Mouse (Mus musculus) heart, embryonic 13.5 days (tissue): Measurements from ENCODE around the gene Lmbrd2. TPM values are rescaled to one million over a fixed set of nuclear protein-coding genes. Genes with fewer than 3 reads are reported as not detected.

ENCODE experiments used
- ATAC-seq: fragments of 200-750 bp; cut with Nextera tagmentation; 2 replicates; pipeline ENCODE4 v1.8.0; 2017; ENCODE audit warnings: moderate TSS enrichment; ENCODE audit not compliant: insufficient number of reproducible peaks, low FRiP score, low TSS enrichment; ENCODE audit errors: extremely low read depth
- H3K27ac ChIP-seq: fragments of 300-500 bp; sonication (generic); replicated peaks from 2 replicates; pipeline ENCODE4 v1.5.1; 2015; ENCODE audit warnings: moderate library complexity, mild to moderate bottlenecking, inconsistent platforms
- H3K27me3 ChIP-seq: fragments of 300-500 bp; sonication (generic); replicated peaks from 2 replicates; pipeline ENCODE4 v1.6.1; 2015; ENCODE audit warnings: mild to moderate bottlenecking, inconsistent platforms
- H3K36me3 ChIP-seq: fragments of 300-500 bp; sonication (generic); 2 replicates; pipeline ENCODE4 v1.6.1; 2015; ENCODE audit warnings: mild to moderate bottlenecking, inconsistent platforms
- H3K4me1 ChIP-seq: fragments of 300-500 bp; sonication (generic); 2 replicates; pipeline ENCODE4 v1.6.1; 2015; ENCODE audit warnings: inconsistent platforms
- H3K4me2 ChIP-seq: fragments of 300-500 bp; sonication (generic); 2 replicates; pipeline ENCODE4 v1.6.1; 2015; ENCODE audit warnings: inconsistent platforms, mild to moderate bottlenecking, moderate library complexity
- H3K4me3 ChIP-seq: fragments of 300-500 bp; sonication (generic); 2 replicates; pipeline ENCODE4 v1.5.1; 2015; ENCODE audit warnings: moderate library complexity, mild to moderate bottlenecking, inconsistent platforms
- H3K9ac ChIP-seq: fragments of 300-500 bp; sonication (generic); 2 replicates; pipeline ENCODE4 v1.6.1; 2015; ENCODE audit warnings: inconsistent platforms, mild to moderate bottlenecking, moderate library complexity
- H3K9me3 ChIP-seq: fragments of 300-500 bp; sonication (generic); 2 replicates; pipeline ENCODE4 v1.6.1; 2016; ENCODE audit warnings: inconsistent platforms
- WGBS: fragments of 180-500 bp; shearing (Covaris S2); methylation state at CpG from one replicate; pipeline ENCODE4 v1.1.7; 2015; ENCODE audit warnings: mixed read lengths; 5-methylcytosine and 5-hydroxymethylcytosine counted together
- polyA plus RNA-seq: library from polyadenylated mRNA; unstranded; fragments of >200 nt; fragmentation: Nextera tagmentation; extraction: Ambion mirVana; gene quantifications from 2 replicates; pipeline ENCODE4 v1.2.1, GENCODE M21; 2015

Lmbrd2 gene
- polyA plus RNA-seq, 1 experiment from 2014 or later = 1.4 TPM

DNA sequence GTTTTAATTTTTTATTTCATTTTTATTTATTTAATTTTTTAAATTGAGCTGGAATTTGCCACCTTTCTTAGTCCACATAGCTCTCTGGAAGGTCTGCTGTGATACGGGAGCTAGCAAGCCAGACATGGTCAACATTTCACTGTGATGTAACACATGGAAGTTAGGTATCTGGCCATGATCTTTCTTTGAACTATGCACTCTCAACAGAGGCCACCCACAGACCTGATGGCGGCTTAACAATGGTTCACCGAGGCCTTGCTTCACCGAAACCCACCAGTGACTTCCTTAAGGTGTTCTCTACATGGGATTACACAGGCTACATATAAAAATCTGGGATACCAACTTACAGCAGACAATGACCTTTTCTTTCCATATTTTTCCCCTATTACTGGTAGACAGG, 26.2 kb upstream of the Lmbrd2 start:
- WGBS = 84% methylated on average over 4 of the region's 4 CpGs
- ATAC-seq = no peak
- no peak overlapping the region for H3K9ac ChIP-seq
- H3K36me3 ChIP-seq = peaks cover 87% of the 10 kb centered on the region
- H3K27me3 ChIP-seq = no peaks in the 10 kb centered on the region
- peaks cover 7% of the 10 kb centered on the region for H3K4me1 ChIP-seq
- no peaks in the 10 kb centered on the region for H3K9me3 ChIP-seq
- no peak overlapping the region for H3K4me2 ChIP-seq
- H3K4me3 ChIP-seq = no peak overlapping the region
- H3K27ac ChIP-seq = no peak overlapping the region

DNA sequence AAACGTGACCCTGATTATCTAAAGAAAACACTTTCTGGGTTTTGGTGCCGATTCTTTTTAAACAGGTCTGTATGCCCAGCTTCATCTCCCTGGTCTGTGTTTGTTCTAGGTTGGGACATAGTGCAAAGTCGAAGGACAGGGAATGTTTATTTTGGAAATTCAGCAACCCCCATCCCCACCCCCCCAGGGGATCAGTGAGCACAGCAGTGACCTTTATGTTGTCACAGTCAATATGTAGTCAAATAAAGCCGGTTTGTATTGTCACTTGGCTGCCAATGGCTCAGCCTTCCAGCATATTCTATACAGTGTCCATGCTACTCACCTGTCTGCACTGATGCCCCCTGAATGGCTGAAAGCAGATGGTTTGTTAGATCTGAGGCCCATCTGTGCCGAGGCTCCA, 25.8 kb upstream of the Lmbrd2 start:
- peaks cover 92% of the 10 kb centered on the region for H3K36me3 ChIP-seq
- H3K4me2 ChIP-seq = no peak overlapping the region
- no peaks in the 10 kb centered on the region for H3K9me3 ChIP-seq
- no peak overlapping the region for H3K9ac ChIP-seq
- H3K4me3 ChIP-seq = no peak overlapping the region
- H3K4me1 ChIP-seq = peaks cover 7% of the 10 kb centered on the region
- H3K27me3 ChIP-seq = no peaks in the 10 kb centered on the region
- WGBS = 61% methylated on average over 5 of the region's 5 CpGs
- ATAC-seq = no peak
- no peak overlapping the region for H3K27ac ChIP-seq

DNA sequence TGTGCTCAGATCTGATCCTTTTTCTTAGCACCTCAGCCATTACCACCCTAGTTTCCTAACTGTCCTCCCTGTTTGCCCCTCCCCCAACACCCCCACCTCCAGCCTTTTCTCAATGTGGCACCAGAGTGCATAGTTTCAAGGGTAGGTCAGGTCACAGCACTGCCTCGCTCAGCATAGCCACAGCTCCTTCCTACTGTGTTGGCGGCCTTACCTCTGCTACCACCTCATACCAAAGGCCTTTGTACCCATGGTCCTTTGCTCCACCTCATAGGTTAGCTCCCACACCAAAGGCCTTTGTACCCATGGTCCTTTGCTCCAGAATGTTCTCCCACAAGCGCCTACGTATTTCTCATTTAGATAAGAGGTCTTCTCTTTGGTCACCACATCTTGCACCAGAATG, 21.5 kb upstream of the Lmbrd2 start:
- 85% methylated on average over 4 of the region's 4 CpGs for WGBS
- no peak overlapping the region for H3K9ac ChIP-seq
- ATAC-seq = no peak
- no peak overlapping the region for H3K27ac ChIP-seq
- H3K4me2 ChIP-seq = no peak overlapping the region
- H3K27me3 ChIP-seq = no peaks in the 10 kb centered on the region
- H3K9me3 ChIP-seq = no peaks in the 10 kb centered on the region
- peaks cover 99% of the 10 kb centered on the region for H3K36me3 ChIP-seq
- H3K4me3 ChIP-seq = no peak overlapping the region
- H3K4me1 ChIP-seq = no peaks in the 10 kb centered on the region; the same call in 1 of the 2 replicates

DNA sequence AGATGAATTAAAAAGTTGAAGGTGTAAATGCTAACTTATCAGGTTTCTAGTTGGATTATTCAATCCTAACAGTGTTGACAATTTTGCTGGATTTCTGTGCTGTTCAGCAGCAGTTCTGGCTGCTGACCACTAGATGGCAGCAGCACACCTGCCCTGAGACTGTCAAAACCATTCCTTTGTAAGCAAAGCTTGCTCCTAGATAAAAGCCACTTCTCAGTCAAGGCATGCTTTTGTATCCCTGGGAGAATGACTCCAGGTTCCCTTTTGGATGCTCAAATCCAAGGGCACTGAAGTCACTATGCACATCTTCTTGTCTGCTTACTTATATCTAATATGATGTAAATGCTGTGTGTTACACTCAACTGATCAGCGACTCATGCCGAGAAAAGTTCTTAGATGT, 20.3 kb upstream of the Lmbrd2 start:
- Histone ChIP-seq H3K9ac (no peak overlapping the region), H3K27ac (no peak overlapping the region), H3K9me3 (no peaks in the 10 kb centered on the region), H3K36me3 (peaks cover 99% of the 10 kb centered on the region), H3K27me3 (no peaks in the 10 kb centered on the region), H3K4me1 (no peaks in the 10 kb centered on the region), H3K4me2 (no peak overlapping the region), H3K4me3 (no peak overlapping the region)
- ATAC-seq = no peak
- 91% methylated on average over 2 of the region's 2 CpGs for WGBS

DNA sequence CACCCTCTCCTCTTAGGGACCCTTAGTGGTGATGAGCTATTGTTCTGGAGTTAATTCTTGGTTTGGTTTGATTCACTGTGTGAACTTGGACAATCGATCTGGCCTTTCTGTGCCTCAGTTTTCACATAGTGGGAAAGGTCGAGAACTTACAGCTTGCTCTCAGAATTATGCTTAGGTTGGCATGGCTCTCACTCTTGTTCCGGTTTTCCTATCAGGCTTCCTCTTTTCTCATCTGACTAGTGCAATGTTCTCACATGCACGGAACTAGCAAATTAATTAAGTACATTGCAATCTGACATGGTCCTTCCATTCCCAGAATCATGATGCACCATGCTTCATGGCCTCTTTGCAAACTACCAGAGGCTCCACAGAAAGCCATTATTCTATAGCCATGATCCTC, 17.4 kb upstream of the Lmbrd2 start:
- Histone ChIP-seq H3K36me3 (peaks cover 92% of the 10 kb centered on the region), H3K4me3 (no peak overlapping the region), H3K9me3 (no peaks in the 10 kb centered on the region), H3K4me1 (no peaks in the 10 kb centered on the region), H3K27ac (no peak overlapping the region), H3K27me3 (no peaks in the 10 kb centered on the region), H3K4me2 (no peak overlapping the region), H3K9ac (no peak overlapping the region)
- 84% methylated on average over 4 of the region's 4 CpGs for WGBS
- ATAC-seq = no peak

DNA sequence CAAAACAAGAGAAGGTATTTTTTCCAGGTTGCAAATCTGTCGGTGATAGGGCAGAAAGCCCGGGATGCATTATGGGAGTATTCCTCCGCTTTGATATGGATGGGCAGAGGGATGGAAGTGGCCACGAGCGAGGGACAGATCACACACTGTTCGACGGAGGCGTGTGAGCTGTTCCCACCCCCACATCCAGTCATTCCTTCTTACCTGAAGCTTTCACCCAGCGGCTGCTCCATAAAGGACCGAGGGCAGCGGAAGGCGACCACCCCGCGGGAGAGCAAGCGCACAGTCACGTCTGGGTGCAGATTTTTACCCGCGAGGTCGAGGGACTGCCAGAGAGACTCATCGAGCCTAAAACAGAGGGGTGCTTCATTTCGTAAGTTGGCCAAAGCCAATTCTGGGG, 15.5 kb upstream of the Lmbrd2 start:
- Histone ChIP-seq H3K36me3 (peaks cover 89% of the 10 kb centered on the region), H3K27ac (no peak overlapping the region), H3K9ac (no peak overlapping the region), H3K27me3 (no peaks in the 10 kb centered on the region), H3K9me3 (no peaks in the 10 kb centered on the region), H3K4me2 (no peak overlapping the region), H3K4me1 (no peaks in the 10 kb centered on the region), H3K4me3 (no peak overlapping the region)
- ATAC-seq = no peak
- WGBS = 90% methylated on average over 21 of the region's 21 CpGs

DNA sequence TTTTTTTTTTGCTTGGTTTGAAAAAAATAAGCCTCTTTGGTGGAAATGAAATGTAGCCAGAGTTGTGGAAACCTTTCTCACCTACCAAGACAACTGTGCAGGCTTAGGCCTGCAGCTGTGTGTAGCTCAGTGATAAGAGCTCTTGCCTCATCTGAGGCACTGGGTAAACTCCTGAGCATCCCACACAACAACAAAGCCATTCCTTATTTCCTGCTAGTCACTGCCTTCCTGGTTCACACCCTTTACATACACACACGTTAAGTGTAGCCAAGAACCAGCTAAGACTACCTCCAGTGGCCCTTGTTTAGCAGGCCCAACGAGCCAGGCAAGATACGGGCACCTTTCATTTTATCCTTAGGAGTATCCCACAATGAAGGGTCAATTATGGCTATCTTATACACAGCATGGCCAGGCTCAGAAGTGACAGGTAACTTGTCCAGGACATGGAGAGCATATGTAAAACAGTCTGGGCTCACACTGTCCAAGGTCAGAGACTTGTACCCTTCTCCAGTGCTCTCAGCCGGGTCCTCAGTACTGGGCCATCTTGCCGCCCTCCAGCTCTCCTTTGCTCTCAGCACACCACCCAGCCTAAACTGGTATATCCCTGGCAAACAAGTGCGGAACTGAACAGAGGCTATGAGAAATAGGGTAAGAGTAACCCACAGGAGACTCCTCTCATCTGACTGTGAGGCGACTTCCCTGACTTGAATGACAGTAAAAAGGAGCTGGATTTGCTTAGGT, 13.1 kb upstream of the Lmbrd2 start:
- no peak overlapping the region for H3K4me3 ChIP-seq
- H3K27ac ChIP-seq = no peak overlapping the region
- no peak overlapping the region for H3K4me2 ChIP-seq
- H3K9me3 ChIP-seq = no peaks in the 10 kb centered on the region
- H3K4me1 ChIP-seq = no peaks in the 10 kb centered on the region
- peaks cover 86% of the 10 kb centered on the region for H3K36me3 ChIP-seq
- WGBS = 79% methylated on average over 7 of the region's 7 CpGs
- H3K9ac ChIP-seq = no peak overlapping the region
- no peaks in the 10 kb centered on the region for H3K27me3 ChIP-seq
- no peak for ATAC-seq

DNA sequence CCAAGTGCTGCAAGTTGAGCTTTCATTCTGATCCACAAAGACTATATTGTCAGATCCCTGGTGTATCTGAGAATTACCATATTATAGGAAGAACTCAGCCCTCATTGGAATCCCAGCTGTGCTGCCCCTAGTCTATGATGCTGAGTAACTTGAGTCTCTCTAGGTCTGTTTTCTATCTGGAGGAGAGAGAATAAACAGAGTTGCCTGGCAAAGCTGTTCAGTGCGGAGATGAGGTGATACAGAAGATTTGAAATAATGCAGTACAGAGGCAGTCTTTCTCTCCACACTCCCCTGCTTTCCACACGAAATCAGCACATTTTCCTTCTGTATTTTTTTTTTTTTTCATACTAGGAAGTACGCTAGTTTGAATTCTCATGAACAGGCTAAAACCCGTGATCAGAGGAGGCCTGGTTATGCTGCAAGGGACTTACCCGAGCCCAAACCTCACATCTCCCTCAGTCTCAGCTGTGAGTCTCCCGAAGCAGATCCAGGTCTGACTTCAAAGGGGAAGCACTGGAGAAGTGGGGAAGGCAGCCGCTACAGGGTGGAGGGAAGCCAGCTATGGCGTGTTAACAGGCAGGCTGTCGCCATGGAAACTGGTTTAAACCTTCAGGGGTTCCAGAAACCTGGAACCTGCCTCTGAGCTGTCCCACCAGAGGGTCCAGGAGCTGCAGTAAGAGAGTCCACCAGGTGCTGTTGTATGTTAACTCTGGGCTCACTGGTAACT, 9.4 kb upstream of the Lmbrd2 start:
- Histone ChIP-seq H3K4me2 (no peak overlapping the region), H3K27me3 (no peaks in the 10 kb centered on the region), H3K36me3 (peaks cover 85% of the 10 kb centered on the region), H3K4me3 (no peak overlapping the region), H3K27ac (no peak overlapping the region), H3K9me3 (no peaks in the 10 kb centered on the region), H3K4me1 (peaks cover 22% of the 10 kb centered on the region), H3K9ac (no peak overlapping the region)
- 68% methylated on average over 9 of the region's 9 CpGs for WGBS
- ATAC-seq = no peak

DNA sequence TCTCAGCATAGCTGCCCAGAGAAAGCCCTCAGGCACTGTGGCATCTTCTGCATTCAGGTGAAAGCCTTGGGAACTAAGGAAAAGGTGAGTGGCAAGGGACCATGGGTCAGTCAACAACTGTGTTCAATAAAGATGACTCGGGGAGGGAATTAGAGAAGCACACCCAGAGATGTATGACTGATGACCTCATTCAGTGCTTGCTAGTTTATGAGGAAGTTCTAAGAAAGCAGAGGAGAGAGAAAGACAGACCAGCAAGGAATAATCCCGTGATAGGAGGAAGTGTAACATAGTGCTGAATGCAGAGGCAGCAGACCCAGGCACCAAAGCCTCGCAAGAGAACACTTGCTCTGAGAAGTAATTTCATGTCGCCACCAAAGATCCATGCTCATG, 8.9 kb upstream of the Lmbrd2 start:
- WGBS = 85% methylated on average over 4 of the region's 4 CpGs
- no peak for ATAC-seq
- H3K36me3 ChIP-seq = peaks cover 85% of the 10 kb centered on the region

DNA sequence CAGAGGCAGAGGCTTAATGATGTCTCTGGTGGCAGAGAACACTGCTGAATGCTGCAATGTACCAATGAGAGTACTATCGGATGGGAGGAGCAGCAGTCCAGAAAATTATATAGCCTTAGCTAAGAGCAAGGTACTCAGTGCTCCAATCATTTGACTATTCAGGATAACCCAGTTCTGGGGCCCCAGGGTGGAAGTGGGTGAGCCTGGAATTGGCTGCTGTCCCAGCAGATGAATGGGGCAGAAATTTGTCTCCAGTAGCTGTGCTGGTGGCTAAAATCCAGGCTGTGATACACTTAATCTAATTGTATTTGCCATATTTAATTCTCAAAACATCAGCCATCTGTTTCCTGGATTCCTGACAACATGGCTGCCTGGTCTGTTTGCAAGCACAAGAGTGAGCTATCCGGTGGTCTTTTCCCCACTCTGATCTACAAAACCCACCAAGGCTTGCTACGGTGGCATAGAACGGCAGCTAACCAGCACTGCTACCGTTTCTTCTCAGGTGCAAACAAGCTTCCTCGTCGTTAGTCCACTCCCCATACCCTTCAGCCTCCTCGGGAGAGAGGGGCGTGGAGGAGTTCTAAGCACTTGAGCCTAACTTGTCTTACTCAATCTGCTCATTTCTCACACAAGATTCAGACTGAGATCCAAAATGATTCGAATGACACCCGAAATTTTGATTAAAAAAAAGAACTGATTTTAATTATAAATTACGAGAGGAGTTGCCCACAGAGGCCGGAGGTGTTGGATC, 7.5 kb upstream of the Lmbrd2 start:
- 83% methylated on average over 13 of the region's 13 CpGs for WGBS
- peaks cover 27% of the 10 kb centered on the region for H3K4me1 ChIP-seq
- H3K4me3 ChIP-seq = no peak overlapping the region
- H3K9ac ChIP-seq = no peak overlapping the region
- H3K27me3 ChIP-seq = no peaks in the 10 kb centered on the region
- 0 out of 2 replicates have a peak overlapping the region, but pooled peaks have one; percentile 5 for H3K27ac ChIP-seq
- no peak for ATAC-seq
- H3K36me3 ChIP-seq = peaks cover 87% of the 10 kb centered on the region
- H3K9me3 ChIP-seq = no peaks in the 10 kb centered on the region
- H3K4me2 ChIP-seq = no peak overlapping the region

More for the DNA sequence above, 8.9 kb upstream of the Lmbrd2 start:
- no peak overlapping the region for H3K4me2 ChIP-seq
- H3K27ac ChIP-seq = no peak overlapping the region
- no peak overlapping the region for H3K4me3 ChIP-seq
- H3K4me1 ChIP-seq = peaks cover 22% of the 10 kb centered on the region
- no peak overlapping the region for H3K9ac ChIP-seq
- H3K9me3 ChIP-seq = no peaks in the 10 kb centered on the region
- no peaks in the 10 kb centered on the region for H3K27me3 ChIP-seq

DNA sequence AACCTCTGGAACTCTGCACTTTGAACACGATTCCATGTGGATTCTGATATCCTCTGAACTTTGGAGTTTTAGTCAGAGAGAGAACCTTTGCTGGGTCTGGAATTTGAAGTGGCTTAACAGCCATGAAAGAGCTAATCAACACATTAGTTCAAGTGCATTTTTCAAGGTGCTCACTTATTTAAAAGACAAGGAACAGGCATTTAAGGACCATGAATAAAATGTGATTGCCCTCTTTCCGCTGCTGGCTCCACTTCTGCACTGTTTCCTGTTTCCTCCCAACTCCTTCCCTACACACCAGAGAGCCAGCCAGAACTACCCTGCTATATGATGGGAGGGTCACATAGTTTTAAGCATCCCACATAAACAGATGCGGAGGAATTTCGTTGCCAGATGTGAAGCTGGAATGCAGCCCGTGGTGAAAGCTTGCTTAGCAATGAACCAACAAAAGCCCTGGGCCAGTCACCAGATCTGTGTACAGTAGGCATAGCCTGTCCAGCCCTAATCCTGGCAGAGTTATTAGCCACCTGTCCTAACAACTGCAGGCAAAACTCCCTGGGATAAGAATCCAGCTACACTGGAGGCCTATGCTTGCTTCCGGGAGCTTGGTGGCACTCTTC, 5.4 kb upstream of the Lmbrd2 start:
- no peaks in the 10 kb centered on the region for H3K9me3 ChIP-seq
- no peak overlapping the region for H3K4me2 ChIP-seq
- no peak overlapping the region; the same call in 1 of the 2 replicates for H3K27ac ChIP-seq
- peaks cover 76% of the 10 kb centered on the region for H3K36me3 ChIP-seq
- 60% methylated on average over 6 of the region's 6 CpGs for WGBS
- H3K27me3 ChIP-seq = no peaks in the 10 kb centered on the region
- peak overlapping the region; percentile 28; the same call in 1 of the 2 replicates for H3K9ac ChIP-seq
- ATAC-seq = no peak
- H3K4me1 ChIP-seq = peaks cover 44% of the 10 kb centered on the region
- H3K4me3 ChIP-seq = no peak overlapping the region
